8 mouse cellular contexts compared by ENCODE assay signal in genomic region chr19:11911603-11912002, GRCm38 (mm10). TPM values are rescaled to one million over a fixed set of nuclear protein-coding genes. Genes with fewer than 3 reads are reported as not detected.
DNase-seq lines count a peak whose midpoint lies in the region; ATAC-seq lines count a peak whose summit lies in the region.

No protein-coding gene starts in this region.

- H3K27ac ChIP-seq in neural tube, embryonic 11.5 days (ENCODE audit: low read depth, low read length): peak overlapping the region; percentile 89
- peak overlapping the region; percentile 85 for H3K27ac ChIP-seq in forebrain, embryonic 13.5 days

- peak overlapping the region; percentile 66 for H3K4me2 ChIP-seq in neural tube, embryonic 11.5 days (ENCODE audit: low read depth)
- H3K4me2 ChIP-seq in forebrain, embryonic 13.5 days: peak overlapping the region; percentile 82

- 4% methylated on average over 17 of the region's 17 CpGs for WGBS in neural tube, embryonic 11.5 days
- 2% methylated on average over 17 of the region's 17 CpGs for WGBS in forebrain, embryonic 13.5 days

- no peaks in the 10 kb centered on the region for H3K36me3 ChIP-seq in neural tube, embryonic 11.5 days (ENCODE audit: control insufficient read depth, insufficient read depth, low read length)
- peaks cover 11% of the 10 kb centered on the region; the same call in 1 of the 2 replicates for H3K36me3 ChIP-seq in forebrain, embryonic 13.5 days (ENCODE audit: poor library complexity, severe bottlenecking)
- peaks cover 20% of the 10 kb centered on the region for H3K36me3 ChIP-seq in megakaryocyte, embryonic 14.5 days (replicated peaks; ENCODE audit: low read length)

- H3K9me3 ChIP-seq in neural tube, embryonic 11.5 days (ENCODE audit: control insufficient read depth, low read length): no peaks in the 10 kb centered on the region
- H3K9me3 ChIP-seq in forebrain, embryonic 13.5 days (replicated peaks): no peaks in the 10 kb centered on the region
- H3K9me3 ChIP-seq in megakaryocyte, embryonic 14.5 days: no peaks in the 10 kb centered on the region

- H3K9ac ChIP-seq in neural tube, embryonic 11.5 days (ENCODE audit: low read length): peak overlapping the region; percentile 84
- peak overlapping the region; percentile 67 for H3K9ac ChIP-seq in forebrain, embryonic 13.5 days

- H3K27me3 ChIP-seq in neural tube, embryonic 11.5 days (ENCODE audit: control insufficient read depth, insufficient read depth, low read length): no peaks in the 10 kb centered on the region
- no peaks in the 10 kb centered on the region for H3K27me3 ChIP-seq in forebrain, embryonic 13.5 days
- H3K27me3 ChIP-seq in megakaryocyte, embryonic 14.5 days (replicated peaks): no peaks in the 10 kb centered on the region

- peaks cover 8% of the 10 kb centered on the region for H3K4me1 ChIP-seq in neural tube, embryonic 11.5 days (ENCODE audit: control insufficient read depth, insufficient read depth, low read length)
- H3K4me1 ChIP-seq in forebrain, embryonic 13.5 days: peaks cover 41% of the 10 kb centered on the region
- peaks cover 32% of the 10 kb centered on the region for H3K4me1 ChIP-seq in megakaryocyte, embryonic 14.5 days

- peak; percentile 50 to 63 for DNase-seq in cerebellum, postnatal 10 days
- DNase-seq in cerebellum, adult 9-11 months: no peak
- DNase-seq in neural tube, embryonic 11.5 days (ENCODE audit: low spot score): no peak
- no peak for DNase-seq in neural tube, embryonic 10.5 days (ENCODE audit: extremely low spot score, low spot score)
- peak; percentile 54 for DNase-seq in kidney, postnatal 14 days
- DNase-seq in thymus, postnatal 4 days: peak; percentile 49

- peak; percentile 35 for ATAC-seq in neural tube, embryonic 11.5 days (ENCODE audit: insufficient read depth, low FRiP score, low TSS enrichment)
- peak; percentile 31 for ATAC-seq in forebrain, embryonic 13.5 days

- peak overlapping the region; percentile 76 for H3K4me3 ChIP-seq in neural tube, embryonic 11.5 days (ENCODE audit: low read depth, low read length)
- H3K4me3 ChIP-seq in forebrain, embryonic 13.5 days: peak overlapping the region; percentile 87
- H3K4me3 ChIP-seq in megakaryocyte, embryonic 14.5 days (replicated peaks): peak overlapping the region; percentile 95

RNA-seq across cellular contexts. Expression of gene Patl1, which starts 0.6 kb away (rescaled TPM):
- 24.7 and 25.7 TPM in 2 replicates for polyA plus RNA-seq in neural tube, embryonic 11.5 days (2014; fragmentation: Nextera tagmentation; extraction: Ambion mirVana)
- 18.9 and 21.4 TPM in 2 replicates for polyA plus RNA-seq in forebrain, embryonic 13.5 days (2015; fragmentation: Nextera tagmentation; extraction: Ambion mirVana)
- polyA plus RNA-seq in megakaryocyte, embryonic 14.5 days (2012; ENCODE audit: insufficient read depth, low replicate concordance): 2.4 and 5.5 TPM in 2 replicates

RNA-seq across cellular contexts. Expression of gene Olfr1420, which starts 25.2 kb away (rescaled TPM):
- not detected in 2 replicates for polyA plus RNA-seq in neural tube, embryonic 11.5 days (2014; fragmentation: Nextera tagmentation; extraction: Ambion mirVana)
- polyA plus RNA-seq in forebrain, embryonic 13.5 days (2015; fragmentation: Nextera tagmentation; extraction: Ambion mirVana): 0.05 TPM in 1 of 2 replicates, not detected in the other
- polyA plus RNA-seq in megakaryocyte, embryonic 14.5 days (2012; ENCODE audit: insufficient read depth, low replicate concordance): not detected in 2 replicates

RNA-seq across cellular contexts. Expression of gene Olfr1419, which starts 36.7 kb away (rescaled TPM):
- polyA plus RNA-seq in neural tube, embryonic 11.5 days (2014; fragmentation: Nextera tagmentation; extraction: Ambion mirVana): not detected in 2 replicates
- polyA plus RNA-seq in forebrain, embryonic 13.5 days (2015; fragmentation: Nextera tagmentation; extraction: Ambion mirVana): not detected in 2 replicates
- polyA plus RNA-seq in megakaryocyte, embryonic 14.5 days (2012; ENCODE audit: insufficient read depth, low replicate concordance): not detected in 2 replicates

RNA-seq across cellular contexts. Expression of gene Olfr1418, which starts 50.7 kb away (rescaled TPM):
- not detected in 2 replicates for polyA plus RNA-seq in neural tube, embryonic 11.5 days (2014; fragmentation: Nextera tagmentation; extraction: Ambion mirVana)
- not detected in 2 replicates for polyA plus RNA-seq in forebrain, embryonic 13.5 days (2015; fragmentation: Nextera tagmentation; extraction: Ambion mirVana)
- polyA plus RNA-seq in megakaryocyte, embryonic 14.5 days (2012; ENCODE audit: insufficient read depth, low replicate concordance): not detected in 2 replicates

RNA-seq across cellular contexts. Expression of gene Osbp, which starts 54.1 kb away (rescaled TPM):
- 6.6 and 6.7 TPM in 2 replicates for polyA plus RNA-seq in neural tube, embryonic 11.5 days (2014; fragmentation: Nextera tagmentation; extraction: Ambion mirVana)
- polyA plus RNA-seq in forebrain, embryonic 13.5 days (2015; fragmentation: Nextera tagmentation; extraction: Ambion mirVana): 4.1 and 4.9 TPM in 2 replicates
- polyA plus RNA-seq in megakaryocyte, embryonic 14.5 days (2012; ENCODE audit: insufficient read depth, low replicate concordance): 0.73 and 3.0 TPM in 2 replicates

Comparison
In these comparisons a context has a peak if more than half of its experiments do, and no peak if none do; other contexts are left out.
1. DNase-seq: peak in cerebellum, postnatal 10 days (2 of 2), kidney, postnatal 14 days (single experiment) and thymus, postnatal 4 days (single experiment); none in cerebellum, adult 9-11 months (single experiment), neural tube, embryonic 11.5 days (single experiment) and neural tube, embryonic 10.5 days (single experiment).
2. Peak in every context shown above with its lines, with median percentiles within 50 percentile points of each other: H3K4me3 ChIP-seq.